Mouse (Mus musculus): ENCODE measurements around the gene Fgfr2. TPM values are rescaled to one million over a fixed set of nuclear protein-coding genes. Genes with fewer than 3 reads are reported as not detected.

Fgfr2 gene
- polyA plus RNA-seq, 1 experiment from 2014 or later: 93.6 TPM

DNA sequence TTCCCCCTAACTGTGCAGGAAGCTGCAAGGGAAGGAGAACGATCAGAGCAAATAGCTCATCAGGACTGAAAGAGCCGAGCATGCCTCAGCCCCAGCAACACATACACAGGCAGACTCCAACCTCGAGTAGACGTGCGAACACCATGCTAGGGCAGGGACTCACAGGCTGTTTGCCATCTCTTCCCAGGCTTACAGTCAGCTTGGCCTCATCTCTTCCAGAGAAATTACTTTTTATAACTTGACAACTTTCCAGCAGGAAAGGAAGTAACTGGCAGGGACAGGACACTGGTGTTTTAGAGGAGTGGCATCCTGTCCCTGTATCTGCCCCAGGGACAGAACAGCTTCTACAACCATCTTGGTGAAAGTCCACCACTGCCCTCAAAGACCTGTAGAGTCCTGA lies 879.9 kb downstream of the Fgfr2 start:
- DNase-seq (ENCODE audit: low spot score) (no peak), ATAC-seq (replicated peaks; ENCODE audit: low FRiP score) (no peak)
- H3K9ac ChIP-seq (ENCODE audit: low read length): no peak overlapping the region
- no peak overlapping the region for H3K4me3 ChIP-seq (ENCODE audit: low read depth, low read length)
- H3K4me1 ChIP-seq (replicated peaks; ENCODE audit: control insufficient read depth, insufficient read depth, low read length): peaks cover 20% of the 10 kb centered on the region
- 92% methylated on average over 5 of the region's 5 CpGs for WGBS
- no peak overlapping the region for H3K4me2 ChIP-seq (ENCODE audit: low read depth, low read length, severe bottlenecking)
- no peaks in the 10 kb centered on the region for H3K36me3 ChIP-seq (ENCODE audit: control insufficient read depth, insufficient read depth, low read length)
- no peaks in the 10 kb centered on the region for H3K27me3 ChIP-seq (ENCODE audit: control insufficient read depth, insufficient read depth, low read length)
- H3K9me3 ChIP-seq (ENCODE audit: control insufficient read depth, low read length): no peaks in the 10 kb centered on the region
- no peak overlapping the region for H3K27ac ChIP-seq (ENCODE audit: low read depth, low read length)

DNA sequence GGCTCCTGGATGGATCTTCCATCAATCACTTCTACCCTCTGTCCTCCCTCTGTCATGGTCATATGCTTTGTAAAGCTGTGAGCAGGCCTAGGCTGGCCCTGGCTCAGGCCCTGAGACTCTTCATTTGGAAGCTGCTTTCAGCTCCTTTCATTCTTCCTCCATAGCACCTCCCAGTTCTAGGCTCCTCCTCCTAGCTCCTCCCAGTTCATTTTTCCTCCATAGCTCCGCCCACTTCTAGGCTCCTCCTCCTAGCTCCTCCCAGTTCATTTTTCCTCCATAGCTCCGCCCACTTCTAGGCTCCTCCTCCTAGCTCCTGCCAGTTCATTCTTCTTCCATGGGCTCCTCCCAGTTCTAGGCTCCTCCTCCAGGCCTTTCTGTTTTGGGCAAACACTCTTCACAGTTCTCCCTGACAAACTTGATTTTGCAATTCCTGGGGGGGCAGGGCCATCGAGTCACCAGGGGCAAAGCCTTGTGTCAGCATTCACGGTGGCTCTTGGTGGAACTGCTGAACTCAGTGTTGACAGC lies 880.5 kb downstream of the Fgfr2 start:
- Histone ChIP-seq H3K4me2 (ENCODE audit: low read depth, low read length, severe bottlenecking) (no peak overlapping the region), H3K27me3 (ENCODE audit: control insufficient read depth, insufficient read depth, low read length) (no peaks in the 10 kb centered on the region), H3K27ac (ENCODE audit: low read depth, low read length) (no peak overlapping the region), H3K36me3 (ENCODE audit: control insufficient read depth, insufficient read depth, low read length) (no peaks in the 10 kb centered on the region), H3K4me3 (ENCODE audit: low read depth, low read length) (no peak overlapping the region), H3K9ac (ENCODE audit: low read length) (no peak overlapping the region), H3K4me1 (replicated peaks; ENCODE audit: control insufficient read depth, insufficient read depth, low read length) (peaks cover 15% of the 10 kb centered on the region), H3K9me3 (ENCODE audit: control insufficient read depth, low read length) (no peaks in the 10 kb centered on the region)
- no peak for ATAC-seq (replicated peaks; ENCODE audit: low FRiP score)
- no peak for DNase-seq (ENCODE audit: low spot score)
- 62% methylated on average over 4 of the region's 4 CpGs for WGBS

GRCm38 (mm10) chr7:132238921-132239320 lies 884.2 kb downstream of the Fgfr2 start:
- Histone ChIP-seq H3K27ac (ENCODE audit: low read depth, low read length) (no peak overlapping the region), H3K4me2 (ENCODE audit: low read depth, low read length, severe bottlenecking) (no peak overlapping the region), H3K9me3 (ENCODE audit: control insufficient read depth, low read length) (no peaks in the 10 kb centered on the region), H3K27me3 (ENCODE audit: control insufficient read depth, insufficient read depth, low read length) (no peaks in the 10 kb centered on the region), H3K4me1 (replicated peaks; ENCODE audit: control insufficient read depth, insufficient read depth, low read length) (peaks cover 3% of the 10 kb centered on the region; the same call in 1 of the 2 replicates), H3K9ac (ENCODE audit: low read length) (no peak overlapping the region), H3K4me3 (ENCODE audit: low read depth, low read length) (no peak overlapping the region), H3K36me3 (ENCODE audit: control insufficient read depth, insufficient read depth, low read length) (no peaks in the 10 kb centered on the region)
- ATAC-seq (replicated peaks; ENCODE audit: low FRiP score): no peak
- WGBS: 95% methylated on average over 3 of the region's 3 CpGs
- DNase-seq (ENCODE audit: low spot score): no peak

GRCm38 (mm10) chr7:132237191-132237590 lies 886.0 kb downstream of the Fgfr2 start:
- no peak overlapping the region for H3K4me2 ChIP-seq (ENCODE audit: low read depth, low read length, severe bottlenecking)
- H3K27ac ChIP-seq (ENCODE audit: low read depth, low read length): no peak overlapping the region
- H3K27me3 ChIP-seq (ENCODE audit: control insufficient read depth, insufficient read depth, low read length): no peaks in the 10 kb centered on the region
- H3K36me3 ChIP-seq (ENCODE audit: control insufficient read depth, insufficient read depth, low read length): no peaks in the 10 kb centered on the region
- ATAC-seq (replicated peaks; ENCODE audit: low FRiP score) (no peak), DNase-seq (ENCODE audit: low spot score) (no peak)
- H3K4me1 ChIP-seq (replicated peaks; ENCODE audit: control insufficient read depth, insufficient read depth, low read length): peaks cover 3% of the 10 kb centered on the region; the same call in 1 of the 2 replicates
- no peaks in the 10 kb centered on the region for H3K9me3 ChIP-seq (ENCODE audit: control insufficient read depth, low read length)
- no peak overlapping the region for H3K9ac ChIP-seq (ENCODE audit: low read length)
- 74% methylated on average over 4 of the region's 4 CpGs for WGBS
- no peak overlapping the region for H3K4me3 ChIP-seq (ENCODE audit: low read depth, low read length)

- Histone ChIP-seq H3K9ac (ENCODE audit: low read length) (no peak overlapping the region), H3K36me3 (ENCODE audit: control insufficient read depth, insufficient read depth, low read length) (no peaks in the 10 kb centered on the region)
These were observed 886.4 kb downstream of the Fgfr2 start for GRCm38 (mm10) chr7:132236789-132237188.

DNA sequence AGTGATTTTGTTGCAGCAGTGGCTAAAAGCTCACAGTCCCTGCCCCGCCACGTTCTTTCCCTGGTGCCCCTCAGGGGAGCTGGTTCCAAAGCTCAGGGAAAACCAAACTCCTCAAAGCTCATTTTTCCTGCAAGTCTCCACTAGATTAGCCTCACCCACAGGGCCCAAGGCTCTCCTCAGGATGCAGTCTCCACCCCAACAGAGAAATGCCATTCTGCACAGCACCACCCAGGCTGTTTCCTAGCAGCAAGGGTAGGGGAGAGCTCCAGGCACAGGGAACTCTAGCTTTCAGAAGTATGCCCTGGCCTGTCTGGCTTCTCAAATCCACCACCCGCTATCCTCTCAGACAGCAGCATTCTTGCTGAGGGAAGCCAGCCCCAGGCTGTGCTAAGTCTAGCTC lies 888.9 kb downstream of the Fgfr2 start:
- Histone ChIP-seq H3K9me3 (ENCODE audit: control insufficient read depth, low read length) (no peaks in the 10 kb centered on the region), H3K9ac (ENCODE audit: low read length) (no peak overlapping the region), H3K36me3 (ENCODE audit: control insufficient read depth, insufficient read depth, low read length) (no peaks in the 10 kb centered on the region), H3K4me1 (replicated peaks; ENCODE audit: control insufficient read depth, insufficient read depth, low read length) (peaks cover 3% of the 10 kb centered on the region; the same call in 1 of the 2 replicates), H3K4me3 (ENCODE audit: low read depth, low read length) (no peak overlapping the region), H3K27me3 (ENCODE audit: control insufficient read depth, insufficient read depth, low read length) (no peaks in the 10 kb centered on the region), H3K4me2 (ENCODE audit: low read depth, low read length, severe bottlenecking) (no peak overlapping the region), H3K27ac (ENCODE audit: low read depth, low read length) (no peak overlapping the region)
- 64% methylated on average over 3 of the region's 3 CpGs for WGBS
- no peak for DNase-seq (ENCODE audit: low spot score)
- ATAC-seq (replicated peaks; ENCODE audit: low FRiP score): no peak

More at GRCm38 (mm10) chr7:132236789-132237188, 886.4 kb downstream of the Fgfr2 start:
- ATAC-seq (replicated peaks; ENCODE audit: low FRiP score) (no peak), DNase-seq (ENCODE audit: low spot score) (no peak)
- 83% methylated on average over 8 of the region's 8 CpGs for WGBS
- Histone ChIP-seq H3K27ac (ENCODE audit: low read depth, low read length) (no peak overlapping the region), H3K9me3 (ENCODE audit: control insufficient read depth, low read length) (no peaks in the 10 kb centered on the region), H3K4me3 (ENCODE audit: low read depth, low read length) (no peak overlapping the region), H3K4me1 (replicated peaks; ENCODE audit: control insufficient read depth, insufficient read depth, low read length) (peaks cover 3% of the 10 kb centered on the region; the same call in 1 of the 2 replicates), H3K27me3 (ENCODE audit: control insufficient read depth, insufficient read depth, low read length) (no peaks in the 10 kb centered on the region), H3K4me2 (ENCODE audit: low read depth, low read length, severe bottlenecking) (no peak overlapping the region)

- DNase-seq (ENCODE audit: low spot score) (no peak), ATAC-seq (replicated peaks; ENCODE audit: low FRiP score) (no peak)
- Histone ChIP-seq H3K9me3 (ENCODE audit: control insufficient read depth, low read length) (no peaks in the 10 kb centered on the region), H3K4me3 (ENCODE audit: low read depth, low read length) (no peak overlapping the region), H3K4me2 (ENCODE audit: low read depth, low read length, severe bottlenecking) (no peak overlapping the region), H3K9ac (ENCODE audit: low read length) (no peak overlapping the region), H3K27me3 (ENCODE audit: control insufficient read depth, insufficient read depth, low read length) (no peaks in the 10 kb centered on the region), H3K4me1 (replicated peaks; ENCODE audit: control insufficient read depth, insufficient read depth, low read length) (peaks cover 3% of the 10 kb centered on the region; the same call in 1 of the 2 replicates), H3K36me3 (ENCODE audit: control insufficient read depth, insufficient read depth, low read length) (no peaks in the 10 kb centered on the region), H3K27ac (ENCODE audit: low read depth, low read length) (no peak overlapping the region)
- 91% methylated on average over 4 of the region's 4 CpGs for WGBS
These were observed 889.4 kb downstream of the Fgfr2 start for GRCm38 (mm10) chr7:132233732-132234131.

DNA sequence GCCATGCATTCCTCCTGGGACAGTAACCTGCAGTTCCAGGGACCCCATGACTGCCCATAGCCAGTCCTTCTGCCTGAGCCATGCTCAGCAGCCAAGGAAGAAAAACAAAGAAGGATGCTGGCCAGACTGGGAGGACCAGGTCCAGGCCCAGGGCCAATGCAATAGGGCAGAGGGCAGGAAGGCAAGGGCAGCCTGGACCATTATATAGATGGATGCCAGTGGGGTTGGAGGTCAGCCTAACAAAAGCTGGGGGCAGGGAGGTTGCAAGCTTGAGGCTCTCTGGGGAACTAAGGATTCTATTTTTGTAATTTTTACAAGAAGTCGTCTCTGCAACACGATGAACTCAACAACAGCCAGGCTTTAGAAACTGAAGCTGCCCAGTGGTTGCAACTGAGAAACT lies 890.2 kb downstream of the Fgfr2 start:
- no peak overlapping the region for H3K4me2 ChIP-seq (ENCODE audit: low read depth, low read length, severe bottlenecking)
- H3K27ac ChIP-seq (ENCODE audit: low read depth, low read length): no peak overlapping the region
- H3K9ac ChIP-seq (ENCODE audit: low read length): no peak overlapping the region
- no peak for DNase-seq (ENCODE audit: low spot score)
- H3K4me1 ChIP-seq (replicated peaks; ENCODE audit: control insufficient read depth, insufficient read depth, low read length): peaks cover 3% of the 10 kb centered on the region; the same call in 1 of the 2 replicates
- no peaks in the 10 kb centered on the region for H3K36me3 ChIP-seq (ENCODE audit: control insufficient read depth, insufficient read depth, low read length)
- no peaks in the 10 kb centered on the region for H3K9me3 ChIP-seq (ENCODE audit: control insufficient read depth, low read length)
- no peaks in the 10 kb centered on the region for H3K27me3 ChIP-seq (ENCODE audit: control insufficient read depth, insufficient read depth, low read length)
- ATAC-seq (replicated peaks; ENCODE audit: low FRiP score): no peak
- WGBS: 52% methylated on average over 2 of the region's 2 CpGs
- H3K4me3 ChIP-seq (ENCODE audit: low read depth, low read length): no peak overlapping the region

DNA sequence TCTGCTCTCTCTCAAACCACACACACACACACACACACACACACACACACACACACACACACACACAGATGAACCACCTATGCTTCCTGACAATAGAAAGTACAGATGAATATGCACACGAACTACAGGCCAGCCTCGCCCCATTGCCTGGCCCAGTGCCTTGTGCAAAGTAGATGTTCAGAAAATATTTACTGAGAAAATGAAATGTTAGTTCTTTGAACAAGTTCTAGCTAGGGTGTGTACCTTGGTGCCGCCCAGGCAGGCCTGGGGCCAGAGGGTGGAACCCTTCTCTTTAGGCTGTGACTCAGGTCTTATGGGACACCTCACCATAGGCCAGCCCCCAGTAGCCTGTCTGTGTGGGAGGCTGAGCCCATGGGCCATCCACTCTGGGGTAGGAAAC lies 891.7 kb downstream of the Fgfr2 start:
- H3K4me2 ChIP-seq (ENCODE audit: low read depth, low read length, severe bottlenecking): no peak overlapping the region
- DNase-seq (ENCODE audit: low spot score): no peak
- H3K9me3 ChIP-seq (ENCODE audit: control insufficient read depth, low read length): no peaks in the 10 kb centered on the region
- H3K9ac ChIP-seq (ENCODE audit: low read length): no peak overlapping the region
- no peak for ATAC-seq (replicated peaks; ENCODE audit: low FRiP score)
- H3K27me3 ChIP-seq (ENCODE audit: control insufficient read depth, insufficient read depth, low read length): no peaks in the 10 kb centered on the region
- no peaks in the 10 kb centered on the region for H3K36me3 ChIP-seq (ENCODE audit: control insufficient read depth, insufficient read depth, low read length)
- 85% methylated on average over 3 of the region's 3 CpGs for WGBS
- H3K4me1 ChIP-seq (replicated peaks; ENCODE audit: control insufficient read depth, insufficient read depth, low read length): peaks cover 3% of the 10 kb centered on the region; the same call in 1 of the 2 replicates
- H3K27ac ChIP-seq (ENCODE audit: low read depth, low read length): no peak overlapping the region
- H3K4me3 ChIP-seq (ENCODE audit: low read depth, low read length): no peak overlapping the region
